Comparison of ENCODE assay signal across 11 mouse cellular contexts in the genomic region with DNA sequence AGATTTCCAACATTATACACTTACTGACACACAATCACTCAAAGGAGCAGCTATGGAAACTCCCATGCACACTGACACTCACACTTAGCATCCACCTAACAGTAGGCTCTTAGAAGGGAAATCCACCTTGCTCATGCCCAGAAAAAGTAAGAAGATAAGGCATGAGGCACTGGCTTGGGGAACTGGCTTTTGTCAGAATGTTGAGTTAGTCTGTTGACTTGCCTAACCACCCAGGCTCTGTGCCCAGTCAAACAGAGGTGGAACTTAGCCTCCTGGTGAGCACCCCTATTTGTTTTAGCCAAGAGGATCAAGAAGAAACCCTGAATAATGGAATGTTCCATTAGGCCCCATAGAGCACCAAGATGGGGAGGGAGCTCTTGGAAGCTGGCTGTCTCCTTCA. TPM values are rescaled to one million over a fixed set of nuclear protein-coding genes. Genes with fewer than 3 reads are reported as not detected.
DNase-seq lines count a peak whose midpoint lies in the region; ATAC-seq and TF ChIP-seq lines count a peak whose summit lies in the region.
"Had no signal": no experiment of that assay in that cellular context is flagged by ENCODE, and none has a peak within 500 bp of the region (broad histone marks: within the 10 kb centered on the region; RNA-seq: fewer than 3 reads in every experiment).

No protein-coding gene starts in this region.

- TF ChIP-seq EP300 in liver, postnatal 0 days (IDR thresholded peaks at IDR 0.05; ENCODE audit: low read depth) = no peak

- no peak overlapping the region for H3K4me3 ChIP-seq in liver, adult 2 months (ENCODE audit: insufficient read depth, low read depth, low read length)
- no peak overlapping the region for H3K4me3 ChIP-seq in liver, postnatal 0 days (ENCODE audit: low read depth, low read length)
- peak overlapping the region; percentile 37; the same call in 1 of the 2 replicates for H3K4me3 ChIP-seq in embryonic facial prominence, embryonic 15.5 days (replicated peaks)
- H3K4me3 ChIP-seq in heart, embryonic 12.5 days = peak overlapping the region; percentile 74

- H3K4me2 ChIP-seq in liver, postnatal 0 days (ENCODE audit: low read depth, low read length) = no peak overlapping the region
- no peak overlapping the region for H3K4me2 ChIP-seq in embryonic facial prominence, embryonic 15.5 days (replicated peaks)
- peak overlapping the region; percentile 67 for H3K4me2 ChIP-seq in heart, embryonic 12.5 days

- H3K79me2 ChIP-seq in liver, adult 2 months (ENCODE audit: control insufficient read depth, insufficient read depth, low read length) = no peaks in the 10 kb centered on the region

- H3K9ac ChIP-seq in liver, adult 2 months (ENCODE audit: low read depth, low read length) = no peak overlapping the region
- no peak overlapping the region for H3K9ac ChIP-seq in liver, postnatal 0 days (replicated peaks)
- H3K9ac ChIP-seq in embryonic facial prominence, embryonic 15.5 days = no peak overlapping the region
- H3K9ac ChIP-seq in heart, embryonic 12.5 days = peak overlapping the region; percentile 89
- H3K9ac ChIP-seq: liver, embryonic 14.5 days had no signal

- H3K36me3 ChIP-seq in liver, adult 2 months (ENCODE audit: control insufficient read depth, insufficient read depth, low read length) = no peaks in the 10 kb centered on the region
- no peaks in the 10 kb centered on the region for H3K36me3 ChIP-seq in liver, postnatal 0 days (replicated peaks; ENCODE audit: insufficient read depth, low read length)
- no peaks in the 10 kb centered on the region for H3K36me3 ChIP-seq in embryonic facial prominence, embryonic 15.5 days
- H3K36me3 ChIP-seq in heart, embryonic 12.5 days = peaks cover 6% of the 10 kb centered on the region; the same call in 1 of the 2 replicates

- no peak for TF ChIP-seq POLR2A in liver, adult 2 months (IDR thresholded peaks at IDR 0.05; ENCODE audit: extremely low read depth, insufficient read depth, low read length)

- no peak for TF ChIP-seq CTCF in liver, adult 2 months (IDR thresholded peaks at IDR 0.05; ENCODE audit: low read depth, low read length)
- TF ChIP-seq CTCF in liver, postnatal 0 days (IDR thresholded peaks at IDR 0.05; ENCODE audit: low read depth) = no peak

- peak; percentile 7 for DNase-seq in liver, adult 2 months (ENCODE audit: extremely low read depth, low read depth, low spot score)
- no peak for DNase-seq in liver, postnatal 0 days
- DNase-seq in lung, postnatal 36 days = peak; percentile 46
- no peak for DNase-seq in ovary, postnatal 10 days (ENCODE audit: low spot score)
- DNase-seq: gastrocnemius, postnatal 25 days; kidney, postnatal 14 days had no signal

- no peaks in the 10 kb centered on the region for H3K9me3 ChIP-seq in liver, postnatal 0 days (ENCODE audit: low read length)
- H3K9me3 ChIP-seq in embryonic facial prominence, embryonic 15.5 days (replicated peaks) = no peaks in the 10 kb centered on the region
- H3K9me3 ChIP-seq in heart, embryonic 12.5 days (replicated peaks) = no peaks in the 10 kb centered on the region
- H3K9me3 ChIP-seq: forebrain, embryonic 13.5 days had no signal

- H3K27me3 ChIP-seq in liver, adult 2 months (ENCODE audit: control insufficient read depth, insufficient read depth, low read length) = peaks cover 10% of the 10 kb centered on the region
- H3K27me3 ChIP-seq in liver, postnatal 0 days (ENCODE audit: insufficient read depth, low read length) = peaks cover 9% of the 10 kb centered on the region
- no peaks in the 10 kb centered on the region for H3K27me3 ChIP-seq in embryonic facial prominence, embryonic 15.5 days
- 0 out of 2 replicates have a peak, but pooled peaks cover 4% of the 10 kb centered on the region for H3K27me3 ChIP-seq in heart, embryonic 12.5 days (replicated peaks)

- ATAC-seq in liver, postnatal 0 days = no peak
- ATAC-seq in embryonic facial prominence, embryonic 15.5 days (ENCODE audit: insufficient number of reproducible peaks, low FRiP score, low TSS enrichment, low read depth) = no peak
- no peak for ATAC-seq in heart, embryonic 12.5 days (ENCODE audit: insufficient number of reproducible peaks, low FRiP score)
- no peak for ATAC-seq in inflammation-experienced regulatory T-cells, adult 6 months

- no peak overlapping the region for H3K27ac ChIP-seq in liver, adult 2 months (replicated peaks; ENCODE audit: insufficient read depth, low read depth, low read length)
- no peak overlapping the region for H3K27ac ChIP-seq in liver, postnatal 0 days (ENCODE audit: low read depth)
- H3K27ac ChIP-seq in embryonic facial prominence, embryonic 15.5 days (replicated peaks) = no peak overlapping the region
- peak overlapping the region; percentile 98 for H3K27ac ChIP-seq in heart, embryonic 12.5 days (ENCODE audit: poor library complexity, severe bottlenecking)
- H3K27ac ChIP-seq: forebrain, embryonic 13.5 days; liver, embryonic 14.5 days had no signal

- no peaks in the 10 kb centered on the region; the same call in 1 of the 2 replicates for H3K4me1 ChIP-seq in liver, adult 2 months (ENCODE audit: control insufficient read depth, insufficient read depth, low read length)
- H3K4me1 ChIP-seq in liver, postnatal 0 days (ENCODE audit: insufficient read depth) = 0 out of 2 replicates have a peak, but pooled peaks cover 4% of the 10 kb centered on the region
- H3K4me1 ChIP-seq in embryonic facial prominence, embryonic 15.5 days = peaks cover 9% of the 10 kb centered on the region; the same call in 1 of the 2 replicates
- peaks cover 24% of the 10 kb centered on the region for H3K4me1 ChIP-seq in heart, embryonic 12.5 days (replicated peaks)

RNA-seq across cellular contexts. Expression of a gene that starts 1.1 kb away (rescaled TPM):
- 1.2 TPM in 1 of 2 replicates, not detected in the other for total RNA-seq in liver, adult 2 months (2014; rRNA removed)
- polyA plus RNA-seq in liver, adult 2 months (2012; rRNA removed) = 0.06 and 0.47 TPM in 2 replicates
- polyA plus RNA-seq in liver, postnatal 0 days (2015; fragmentation: Nextera tagmentation; extraction: Ambion mirVana) = 1.1 and 12.2 TPM in 2 replicates
- 199 and 264 TPM in 2 replicates for polyA plus RNA-seq in embryonic facial prominence, embryonic 15.5 days (2015; fragmentation: Nextera tagmentation; extraction: Ambion mirVana)
- polyA plus RNA-seq in heart, embryonic 12.5 days (2016; fragmentation: Nextera tagmentation; extraction: Ambion mirVana) = 1,360 and 1,370 TPM in 2 replicates
- 10 to 100 TPM in 1 of 3 experiments, 1 to 10 TPM in 2; 2.5 to 36.2 (median 6.1) TPM for polyA plus RNA-seq in inflammation-experienced regulatory T-cells, adult 6 months (2017; shearing (Covaris generic))

RNA-seq across cellular contexts. Expression of a gene that starts 55.4 kb away (rescaled TPM):
- total RNA-seq in liver, adult 2 months (2014; rRNA removed) = 14.5 and 16.1 TPM in 2 replicates
- polyA plus RNA-seq in liver, adult 2 months (2012; rRNA removed) = 6.2 and 12.8 TPM in 2 replicates
- 5.0 and 5.4 TPM in 2 replicates for polyA plus RNA-seq in liver, postnatal 0 days (2015; fragmentation: Nextera tagmentation; extraction: Ambion mirVana)
- 14.4 and 15.7 TPM in 2 replicates for polyA plus RNA-seq in embryonic facial prominence, embryonic 15.5 days (2015; fragmentation: Nextera tagmentation; extraction: Ambion mirVana)
- polyA plus RNA-seq in heart, embryonic 12.5 days (2016; fragmentation: Nextera tagmentation; extraction: Ambion mirVana) = 13.1 and 16.8 TPM in 2 replicates
- 10 to 100 TPM; 22.9 to 36.1 (median 34.1) TPM for polyA plus RNA-seq in inflammation-experienced regulatory T-cells, adult 6 months (2017; shearing (Covaris generic))

Comparison
In these comparisons a context has a peak if more than half of its experiments do, and no peak if none do; other contexts are left out.
1. DNase-seq: peak in liver, adult 2 months (single experiment) and lung, postnatal 36 days (single experiment); none in liver, postnatal 0 days (single experiment) and ovary, postnatal 10 days (single experiment).
2. H3K4me3 ChIP-seq: peak in embryonic facial prominence, embryonic 15.5 days (single experiment) and heart, embryonic 12.5 days (single experiment); none in liver, adult 2 months (single experiment) and liver, postnatal 0 days (single experiment).